29 mouse cellular contexts compared by ENCODE assay signal in the genomic region with DNA sequence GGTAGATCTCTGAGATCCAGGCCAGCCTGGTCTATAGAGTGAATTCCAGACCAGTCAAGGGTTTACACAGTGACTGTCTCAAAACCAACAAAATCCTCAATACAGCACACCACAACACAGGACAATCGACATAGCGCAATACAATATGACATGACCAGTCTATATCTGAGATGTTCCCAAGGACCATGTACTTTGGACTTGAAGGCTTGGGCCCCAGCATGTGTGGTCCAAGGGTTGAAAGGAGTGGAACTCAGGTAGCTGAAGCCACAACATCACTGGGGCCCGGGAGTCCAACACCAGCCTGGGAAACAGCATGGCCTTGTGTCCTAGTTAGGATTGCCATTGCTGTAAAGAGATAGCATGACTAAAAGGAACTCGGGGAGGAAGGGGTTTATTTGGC. TPM values are rescaled to one million over a fixed set of nuclear protein-coding genes. Genes with fewer than 3 reads are reported as not detected.
DNase-seq lines count a peak whose midpoint lies in the region; ATAC-seq and TF ChIP-seq lines count a peak whose summit lies in the region.
"Had no signal": no experiment of that assay in that cellular context is flagged by ENCODE, and none has a peak within 500 bp of the region (broad histone marks: within the 10 kb centered on the region; RNA-seq: fewer than 3 reads in every experiment).

No protein-coding gene starts in this region.

- intact Hi-C loops in gastrocnemius, adult 2 months (cut with DNase I): no loop called here

- no peaks in the 10 kb centered on the region for H3K36me3 ChIP-seq in heart, postnatal 0 days (replicated peaks; ENCODE audit: control insufficient read depth, insufficient read depth, low read length)
- no peaks in the 10 kb centered on the region for H3K36me3 ChIP-seq in intestine, embryonic 16.5 days (ENCODE audit: control insufficient read depth, insufficient read depth, low read length)
- no peaks in the 10 kb centered on the region for H3K36me3 ChIP-seq in stomach, embryonic 14.5 days (ENCODE audit: control insufficient read depth, insufficient read depth, low read length)
- H3K36me3 ChIP-seq: embryonic facial prominence, embryonic 12.5 days; forebrain, embryonic 15.5 days; hindbrain, embryonic 10.5 days; hindbrain, embryonic 15.5 days; liver, embryonic 12.5 days had no signal

- H3K9ac ChIP-seq in heart, postnatal 0 days (replicated peaks; ENCODE audit: low read depth, low read length): no peak overlapping the region
- no peak overlapping the region for H3K9ac ChIP-seq in intestine, embryonic 16.5 days (ENCODE audit: low read depth, low read length)
- H3K9ac ChIP-seq in stomach, embryonic 14.5 days (replicated peaks; ENCODE audit: low read depth, low read length): no peak overlapping the region
- H3K9ac ChIP-seq: embryonic facial prominence, embryonic 12.5 days; forebrain, embryonic 15.5 days; hindbrain, embryonic 15.5 days; liver, embryonic 12.5 days; liver, postnatal 0 days had no signal

- no peaks in the 10 kb centered on the region for H3K4me1 ChIP-seq in heart, postnatal 0 days (ENCODE audit: control insufficient read depth, insufficient read depth)
- 0 out of 2 replicates have a peak, but pooled peaks cover 3% of the 10 kb centered on the region for H3K4me1 ChIP-seq in intestine, embryonic 16.5 days (ENCODE audit: control insufficient read depth, insufficient read depth, low read length)
- no peaks in the 10 kb centered on the region for H3K4me1 ChIP-seq in stomach, embryonic 14.5 days (ENCODE audit: control insufficient read depth, insufficient read depth, low read length)
- H3K4me1 ChIP-seq: embryonic facial prominence, embryonic 12.5 days; forebrain, embryonic 15.5 days; hindbrain, embryonic 10.5 days; hindbrain, embryonic 15.5 days; liver, embryonic 12.5 days had no signal

- H3K27ac ChIP-seq in gastrocnemius, adult 2 months: peak overlapping the region; percentile 16; the same call in 1 of the 2 replicates
- peak overlapping the region; percentile 60; the same call in 1 of the 2 replicates for H3K27ac ChIP-seq in heart, postnatal 0 days (ENCODE audit: low read depth)
- no peak overlapping the region for H3K27ac ChIP-seq in intestine, embryonic 16.5 days (ENCODE audit: low read length)
- H3K27ac ChIP-seq in stomach, embryonic 14.5 days (ENCODE audit: low read length): no peak overlapping the region
- H3K27ac ChIP-seq: embryonic facial prominence, embryonic 12.5 days; forebrain, embryonic 15.5 days; hindbrain, embryonic 10.5 days; hindbrain, embryonic 15.5 days; layer of hippocampus, adult 2 months; liver, embryonic 12.5 days had no signal

- 0 out of 2 replicates have a peak, but pooled peaks have one; percentile 14 for TF ChIP-seq EP300 in heart, postnatal 0 days (IDR thresholded peaks at IDR 0.05; ENCODE audit: low read depth)

- 93% methylated on average over 4 of the region's 4 CpGs for WGBS in heart, postnatal 0 days
- 87% methylated on average over 4 of the region's 4 CpGs for WGBS in intestine, embryonic 16.5 days
- WGBS in stomach, embryonic 14.5 days: 91% methylated on average over 4 of the region's 4 CpGs

- no peak for ATAC-seq in heart, postnatal 0 days (ENCODE audit: insufficient read depth, low read depth)
- peak; percentile 83 for ATAC-seq in intestine, embryonic 16.5 days
- ATAC-seq in stomach, embryonic 14.5 days (ENCODE audit: insufficient number of reproducible peaks, insufficient read depth, low FRiP score, low read depth): 0 out of 2 replicates have a peak, but pooled peaks have one; percentile 19
- ATAC-seq: forebrain, embryonic 15.5 days; inflammation-experienced regulatory T-cells, adult 6 months; liver, embryonic 12.5 days; liver, postnatal 0 days; midbrain, embryonic 16.5 days had no signal

- no peak overlapping the region for H3K4me3 ChIP-seq in gastrocnemius, adult 2 months
- no peak overlapping the region for H3K4me3 ChIP-seq in heart, postnatal 0 days (ENCODE audit: low read depth, low read length)
- H3K4me3 ChIP-seq in intestine, embryonic 16.5 days (ENCODE audit: low read length): no peak overlapping the region
- H3K4me3 ChIP-seq in stomach, embryonic 14.5 days (ENCODE audit: low read depth, low read length): no peak overlapping the region
- H3K4me3 ChIP-seq: embryonic facial prominence, embryonic 12.5 days; forebrain, embryonic 15.5 days; hindbrain, embryonic 10.5 days; hindbrain, embryonic 15.5 days; layer of hippocampus, adult 2 months; liver, embryonic 12.5 days had no signal

- no peaks in the 10 kb centered on the region; the same call in 1 of the 2 replicates for H3K9me3 ChIP-seq in heart, postnatal 0 days (replicated peaks; ENCODE audit: control insufficient read depth, low read length)
- H3K9me3 ChIP-seq in intestine, embryonic 16.5 days (ENCODE audit: control insufficient read depth, low read length): no peaks in the 10 kb centered on the region
- no peaks in the 10 kb centered on the region for H3K9me3 ChIP-seq in stomach, embryonic 14.5 days (ENCODE audit: control insufficient read depth, low read depth, low read length)
- H3K9me3 ChIP-seq: embryonic facial prominence, embryonic 12.5 days; forebrain, embryonic 15.5 days; hindbrain, embryonic 15.5 days; liver, embryonic 12.5 days had no signal

- H3K4me2 ChIP-seq in heart, postnatal 0 days (ENCODE audit: low read depth, low read length): no peak overlapping the region
- H3K4me2 ChIP-seq in intestine, embryonic 16.5 days (ENCODE audit: low read depth, low read length): no peak overlapping the region
- no peak overlapping the region for H3K4me2 ChIP-seq in stomach, embryonic 14.5 days (replicated peaks; ENCODE audit: low read depth, low read length)
- H3K4me2 ChIP-seq: embryonic facial prominence, embryonic 12.5 days; forebrain, embryonic 15.5 days; hindbrain, embryonic 15.5 days; liver, embryonic 12.5 days; midbrain, embryonic 11.5 days had no signal

- TF ChIP-seq CTCF in gastrocnemius, adult 2 months (IDR thresholded peaks at IDR 0.05): no peak
- TF ChIP-seq CTCF in heart, postnatal 0 days (IDR thresholded peaks at IDR 0.05; ENCODE audit: low read depth): no peak

- no peak for DNase-seq in gastrocnemius, adult 2 months
- DNase-seq in gastrocnemius, adult 18-20 months (ENCODE audit: low spot score): no peak
- no peak for DNase-seq in heart, postnatal 0 days (ENCODE audit: low spot score)
- DNase-seq in heart, postnatal 4 days: no peak
- no peak for DNase-seq in urinary bladder, adult 18-20 months (ENCODE audit: low spot score in 2 of 2)
- DNase-seq: embryo, embryonic 11 days; liver, postnatal 0 days; right cerebral cortex, adult 18-20 months; right cerebral cortex, postnatal 4 days; thymus, postnatal 14 days had no signal

- no peaks in the 10 kb centered on the region for H3K27me3 ChIP-seq in heart, postnatal 0 days (ENCODE audit: control insufficient read depth, insufficient read depth, low read length)
- no peaks in the 10 kb centered on the region for H3K27me3 ChIP-seq in intestine, embryonic 16.5 days (replicated peaks; ENCODE audit: control insufficient read depth, insufficient read depth, low read length)
- H3K27me3 ChIP-seq in stomach, embryonic 14.5 days (ENCODE audit: control insufficient read depth, insufficient read depth, low read length): no peaks in the 10 kb centered on the region
- H3K27me3 ChIP-seq: embryonic facial prominence, embryonic 12.5 days; forebrain, embryonic 15.5 days; hindbrain, embryonic 15.5 days had no signal

RNA-seq across cellular contexts. Expression of a gene that starts 35.3 kb away (rescaled TPM):
- under 1 TPM; 0.23 to 0.25 TPM for total RNA-seq in gastrocnemius, adult 2 months (2021)
- total RNA-seq in gastrocnemius, adult 18-20 months (2021): under 1 TPM in 1 of 2 experiments, not detected in 1; 0.19 TPM
- total RNA-seq in heart, postnatal 0 days (2014; rRNA removed; ENCODE audit: low replicate concordance): not detected in 2 replicates
- polyA plus RNA-seq in heart, postnatal 0 days (2015; fragmentation: Nextera tagmentation; extraction: Ambion mirVana): 0.18 and 0.27 TPM in 2 replicates
- total RNA-seq in heart, postnatal 4 days (2021): under 1 TPM; 0.34 to 0.41 TPM
- 0.28 and 0.78 TPM in 2 replicates for polyA plus RNA-seq in intestine, embryonic 16.5 days (2015; fragmentation: Nextera tagmentation; extraction: Ambion mirVana)
- polyA plus RNA-seq in stomach, embryonic 14.5 days (2014; fragmentation: Nextera tagmentation; extraction: Ambion mirVana): 1.7 and 2.0 TPM in 2 replicates
- total RNA-seq: adrenal gland, adult 18-20 months; adrenal gland, postnatal 25 days; megakaryocyte, adult 5-6 weeks; neutrophil, adult 5-6 weeks had no signal
- polyA plus RNA-seq: hindbrain, embryonic 15.5 days; midbrain, embryonic 11.5 days; midbrain, embryonic 16.5 days had no signal

RNA-seq across cellular contexts. Expression of a gene that starts 43.2 kb away (rescaled TPM):
- 1 to 10 TPM; 4.3 TPM for total RNA-seq in gastrocnemius, adult 2 months (2021)
- total RNA-seq in gastrocnemius, adult 18-20 months (2021): 1 to 10 TPM; 4.4 to 4.7 TPM
- 0.19 TPM in 1 of 2 replicates, not detected in the other for total RNA-seq in heart, postnatal 0 days (2014; rRNA removed; ENCODE audit: low replicate concordance)
- polyA plus RNA-seq in heart, postnatal 0 days (2015; fragmentation: Nextera tagmentation; extraction: Ambion mirVana): 0.19 and 0.25 TPM in 2 replicates
- total RNA-seq in heart, postnatal 4 days (2021): under 1 TPM; 0.36 to 0.95 TPM
- not detected in 2 replicates for polyA plus RNA-seq in intestine, embryonic 16.5 days (2015; fragmentation: Nextera tagmentation; extraction: Ambion mirVana)
- not detected in 2 replicates for polyA plus RNA-seq in stomach, embryonic 14.5 days (2014; fragmentation: Nextera tagmentation; extraction: Ambion mirVana)
- total RNA-seq: adrenal gland, postnatal 25 days; layer of hippocampus, postnatal 14 days; megakaryocyte, adult 5-6 weeks; neutrophil, adult 5-6 weeks had no signal
- polyA plus RNA-seq: forebrain, embryonic 15.5 days; hindbrain, embryonic 10.5 days; hindbrain, embryonic 15.5 days; inflammation-experienced regulatory T-cells, adult 6 months; kidney, embryonic 14.5 days; liver, embryonic 12.5 days; liver, postnatal 0 days; lung, embryonic 16.5 days; midbrain, embryonic 11.5 days; midbrain, embryonic 16.5 days; neural tube, embryonic 11.5 days had no signal

Comparison
In these comparisons a context has a peak if more than half of its experiments do, and no peak if none do; other contexts are left out.
1. H3K27ac ChIP-seq: peak in gastrocnemius, adult 2 months (single experiment) and heart, postnatal 0 days (single experiment); none in intestine, embryonic 16.5 days (single experiment) and stomach, embryonic 14.5 days (single experiment).